Mouse (Mus musculus): ENCODE measurements around the gene Ankmy1. TPM values are rescaled to one million over a fixed set of nuclear protein-coding genes. Genes with fewer than 3 reads are reported as not detected.

Gene Ankmy1
- polyA plus RNA-seq, 1 experiment from 2014 or later = 1.0 TPM

- Histone ChIP-seq H3K4me3 (replicated peaks) (no peak overlapping the region), H3K36me3 (no peaks in the 10 kb centered on the region), H3K27ac (replicated peaks) (no peak overlapping the region), H3K4me1 (no peaks in the 10 kb centered on the region), H3K9ac (no peak overlapping the region), H3K9me3 (replicated peaks) (no peaks in the 10 kb centered on the region), H3K4me2 (replicated peaks) (no peak overlapping the region), H3K27me3 (no peaks in the 10 kb centered on the region)
- ATAC-seq (ENCODE audit: insufficient number of reproducible peaks, low FRiP score, low TSS enrichment, low read depth) = no peak
- WGBS = 63% methylated on average over 2 of the region's 2 CpGs
Measured at GRCm38 (mm10) chr1:92866170-92866569, 36.5 kb downstream of the Ankmy1 start.

DNA sequence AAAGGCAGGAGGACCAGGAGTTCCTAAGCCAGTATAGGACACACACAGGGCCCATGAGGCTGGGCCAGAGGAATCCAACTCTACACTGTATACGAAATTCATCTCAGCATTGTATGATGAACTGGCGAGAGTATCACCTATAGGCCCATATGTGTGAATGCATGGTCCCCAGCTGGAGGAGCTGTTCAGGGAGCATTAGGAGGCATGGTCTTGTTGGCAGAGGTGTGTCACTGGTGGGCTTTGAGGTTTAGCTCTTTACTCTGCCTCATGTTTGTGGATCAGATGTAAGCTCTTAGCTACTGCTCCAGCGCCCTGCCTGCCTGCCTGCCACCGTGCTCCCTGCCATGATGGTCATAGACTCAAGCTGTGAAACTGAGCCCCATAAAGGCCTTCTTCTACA lies 39.4 kb downstream of the Ankmy1 start:
- WGBS = 74% methylated on average over 4 of the region's 4 CpGs
- no peak overlapping the region for H3K9ac ChIP-seq
- no peak overlapping the region for H3K4me3 ChIP-seq (replicated peaks)
- H3K27me3 ChIP-seq = no peaks in the 10 kb centered on the region
- no peak overlapping the region for H3K27ac ChIP-seq (replicated peaks)
- peaks cover 23% of the 10 kb centered on the region for H3K36me3 ChIP-seq
- ATAC-seq (ENCODE audit: insufficient number of reproducible peaks, low FRiP score, low TSS enrichment, low read depth) = no peak
- H3K4me1 ChIP-seq = no peaks in the 10 kb centered on the region
- H3K4me2 ChIP-seq (replicated peaks) = no peak overlapping the region
- H3K9me3 ChIP-seq (replicated peaks) = no peaks in the 10 kb centered on the region

GRCm38 (mm10) chr1:92861503-92861902 lies 41.2 kb downstream of the Ankmy1 start:
- Histone ChIP-seq H3K9me3 (replicated peaks) (no peaks in the 10 kb centered on the region), H3K36me3 (peaks cover 39% of the 10 kb centered on the region), H3K27me3 (no peaks in the 10 kb centered on the region), H3K4me1 (no peaks in the 10 kb centered on the region), H3K4me2 (replicated peaks) (no peak overlapping the region), H3K27ac (replicated peaks) (no peak overlapping the region), H3K4me3 (replicated peaks) (no peak overlapping the region), H3K9ac (no peak overlapping the region)
- 63% methylated on average over 6 of the region's 6 CpGs for WGBS
- ATAC-seq (ENCODE audit: insufficient number of reproducible peaks, low FRiP score, low TSS enrichment, low read depth) = no peak

DNA sequence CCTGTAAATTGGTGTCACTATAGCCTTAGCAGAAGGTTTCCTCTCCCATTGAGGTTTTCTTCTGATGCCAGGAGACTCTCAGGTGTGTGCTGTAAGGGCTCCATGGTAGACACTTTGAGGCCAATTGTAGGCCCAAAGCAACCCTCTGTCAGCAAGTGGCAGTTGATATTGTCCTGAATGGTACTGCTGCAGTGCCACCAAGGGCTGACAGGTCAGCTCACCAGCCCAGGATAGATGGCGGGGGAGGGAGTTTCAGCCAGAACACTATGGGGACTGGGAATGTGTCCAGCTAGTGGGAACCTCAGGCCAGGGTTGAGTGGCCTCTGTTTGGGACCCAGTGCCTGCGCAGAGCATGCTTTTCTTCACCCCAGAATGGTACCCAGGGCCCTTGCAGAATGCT lies 50.3 kb downstream of the Ankmy1 start:
- H3K4me1 ChIP-seq = peaks cover 31% of the 10 kb centered on the region
- no peaks in the 10 kb centered on the region for H3K27me3 ChIP-seq
- H3K9me3 ChIP-seq (replicated peaks) = no peaks in the 10 kb centered on the region
- H3K36me3 ChIP-seq = peaks cover 41% of the 10 kb centered on the region
- no peak overlapping the region for H3K4me2 ChIP-seq (replicated peaks)
- no peak for ATAC-seq (ENCODE audit: insufficient number of reproducible peaks, low FRiP score, low TSS enrichment, low read depth)
- no peak overlapping the region for H3K4me3 ChIP-seq (replicated peaks)
- 86% methylated on average over 2 of the region's 2 CpGs for WGBS
- H3K27ac ChIP-seq (replicated peaks) = no peak overlapping the region
- H3K9ac ChIP-seq = no peak overlapping the region

GRCm38 (mm10) chr1:92849938-92850574 lies 52.6 kb downstream of the Ankmy1 start:
- Histone ChIP-seq H3K4me1 (peaks cover 35% of the 10 kb centered on the region), H3K36me3 (peaks cover 18% of the 10 kb centered on the region), H3K4me3 (replicated peaks) (no peak overlapping the region), H3K4me2 (replicated peaks) (peak overlapping the region; percentile 13; the same call in 1 of the 2 replicates), H3K9ac (0 out of 2 replicates have a peak overlapping the region, but pooled peaks have one; percentile 6), H3K27me3 (no peaks in the 10 kb centered on the region), H3K27ac (replicated peaks) (no peak overlapping the region), H3K9me3 (replicated peaks) (no peaks in the 10 kb centered on the region)
- no peak for ATAC-seq (ENCODE audit: insufficient number of reproducible peaks, low FRiP score, low TSS enrichment, low read depth)
- 48% methylated on average over 13 of the region's 13 CpGs for WGBS

DNA sequence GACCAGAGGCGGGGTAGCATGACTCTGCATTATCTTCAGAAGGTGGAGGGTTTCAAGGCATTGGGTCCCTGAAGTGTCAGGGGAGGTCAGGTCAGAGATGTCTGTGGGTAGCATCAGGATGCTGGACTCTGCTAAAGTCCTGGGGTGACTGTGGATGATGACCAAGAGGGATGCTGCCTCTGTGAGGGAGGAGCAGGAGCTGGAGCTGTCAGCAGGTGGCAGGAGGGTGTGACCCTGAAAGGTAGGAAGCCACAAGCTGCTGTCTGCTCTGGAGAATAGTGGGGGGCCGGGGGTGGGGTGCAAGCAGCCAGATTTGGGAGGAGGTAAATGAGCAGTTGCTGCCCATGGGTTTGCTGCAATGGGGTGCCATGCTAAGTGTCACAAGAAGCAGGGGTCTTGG lies 53.2 kb downstream of the Ankmy1 start:
- H3K4me1 ChIP-seq = peaks cover 35% of the 10 kb centered on the region
- H3K9ac ChIP-seq = no peak overlapping the region
- peak overlapping the region; percentile 13; the same call in 1 of the 2 replicates for H3K4me2 ChIP-seq (replicated peaks)
- H3K27ac ChIP-seq (replicated peaks) = no peak overlapping the region
- no peak overlapping the region for H3K4me3 ChIP-seq (replicated peaks)
- 72% methylated on average over 2 of the region's 2 CpGs for WGBS
- H3K27me3 ChIP-seq = no peaks in the 10 kb centered on the region
- ATAC-seq (ENCODE audit: insufficient number of reproducible peaks, low FRiP score, low TSS enrichment, low read depth) = no peak
- H3K9me3 ChIP-seq (replicated peaks) = no peaks in the 10 kb centered on the region
- peaks cover 12% of the 10 kb centered on the region for H3K36me3 ChIP-seq

- Histone ChIP-seq H3K9me3 (replicated peaks) (no peaks in the 10 kb centered on the region), H3K4me2 (replicated peaks) (peak overlapping the region; percentile 67), H3K4me1 (peaks cover 35% of the 10 kb centered on the region), H3K36me3 (peaks cover 2% of the 10 kb centered on the region; the same call in 1 of the 2 replicates), H3K9ac (no peak overlapping the region), H3K4me3 (replicated peaks) (peak overlapping the region; percentile 39), H3K27me3 (no peaks in the 10 kb centered on the region), H3K27ac (replicated peaks) (no peak overlapping the region)
- peak; percentile 26; the same call in 1 of the 2 replicates for ATAC-seq (ENCODE audit: insufficient number of reproducible peaks, low FRiP score, low TSS enrichment, low read depth)
- WGBS = 12% methylated on average over 37 of the region's 41 CpGs
Measured at GRCm38 (mm10) chr1:92847873-92848839, 54.5 kb downstream of the Ankmy1 start.

DNA sequence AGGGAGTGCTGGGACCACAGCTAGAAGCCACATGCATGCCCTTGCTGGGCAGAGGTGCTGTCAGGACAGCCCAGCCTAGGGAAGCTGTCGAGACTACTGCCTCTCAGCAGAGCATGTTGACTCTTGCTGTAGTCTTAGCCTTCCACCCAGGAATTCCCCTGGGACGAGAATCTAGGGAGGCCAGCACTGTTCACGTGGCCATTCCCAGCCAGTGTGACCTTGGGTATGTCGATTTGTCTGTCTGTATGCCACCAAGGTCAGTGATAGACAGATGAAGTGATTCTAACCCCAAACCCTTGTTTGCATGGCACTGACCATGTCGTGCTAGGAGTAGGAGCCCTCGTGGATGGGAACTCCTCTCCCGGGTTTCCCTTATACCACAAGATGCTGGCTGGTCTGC lies 56.8 kb downstream of the Ankmy1 start:
- Histone ChIP-seq H3K27ac (replicated peaks) (no peak overlapping the region), H3K4me1 (peaks cover 35% of the 10 kb centered on the region), H3K9ac (no peak overlapping the region), H3K27me3 (no peaks in the 10 kb centered on the region), H3K36me3 (no peaks in the 10 kb centered on the region), H3K9me3 (replicated peaks) (no peaks in the 10 kb centered on the region), H3K4me3 (replicated peaks) (no peak overlapping the region), H3K4me2 (replicated peaks) (no peak overlapping the region)
- WGBS = 70% methylated on average over 7 of the region's 7 CpGs
- ATAC-seq (ENCODE audit: insufficient number of reproducible peaks, low FRiP score, low TSS enrichment, low read depth) = no peak

DNA sequence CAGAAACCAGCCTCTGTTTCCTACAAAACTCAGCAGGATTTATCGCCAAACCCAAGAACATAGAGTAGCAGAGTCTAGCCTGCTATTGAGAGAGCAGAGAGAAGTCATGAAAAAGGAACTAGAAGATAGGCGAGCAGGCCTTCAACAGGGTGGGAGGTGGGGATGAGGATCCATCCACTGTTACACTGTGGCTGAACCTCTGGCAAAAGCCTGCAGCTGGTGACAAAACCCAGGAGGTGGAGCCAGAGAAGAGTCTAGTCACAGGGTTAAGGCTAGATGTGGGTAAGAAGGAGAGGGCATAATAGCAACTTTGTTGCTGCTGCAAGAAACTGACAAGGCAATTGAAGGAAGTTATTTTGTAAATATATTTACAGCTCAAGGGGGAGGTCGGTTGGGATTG lies 61.3 kb downstream of the Ankmy1 start:
- Histone ChIP-seq H3K36me3 (no peaks in the 10 kb centered on the region), H3K4me2 (replicated peaks) (no peak overlapping the region), H3K9ac (no peak overlapping the region), H3K27ac (replicated peaks) (no peak overlapping the region), H3K9me3 (replicated peaks) (no peaks in the 10 kb centered on the region), H3K4me1 (peaks cover 18% of the 10 kb centered on the region), H3K4me3 (replicated peaks) (no peak overlapping the region), H3K27me3 (no peaks in the 10 kb centered on the region)
- ATAC-seq (ENCODE audit: insufficient number of reproducible peaks, low FRiP score, low TSS enrichment, low read depth) = no peak
- WGBS = 67% methylated on average over 3 of the region's 3 CpGs

GRCm38 (mm10) chr1:92840231-92840890 lies 62.3 kb downstream of the Ankmy1 start:
- Histone ChIP-seq H3K36me3 (no peaks in the 10 kb centered on the region), H3K4me3 (replicated peaks) (no peak overlapping the region), H3K9ac (no peak overlapping the region), H3K9me3 (replicated peaks) (no peaks in the 10 kb centered on the region), H3K4me2 (replicated peaks) (no peak overlapping the region), H3K4me1 (peaks cover 14% of the 10 kb centered on the region), H3K27ac (replicated peaks) (no peak overlapping the region), H3K27me3 (no peaks in the 10 kb centered on the region)
- WGBS = 77% methylated on average over 8 of the region's 8 CpGs
- ATAC-seq (ENCODE audit: insufficient number of reproducible peaks, low FRiP score, low TSS enrichment, low read depth) = no peak

DNA sequence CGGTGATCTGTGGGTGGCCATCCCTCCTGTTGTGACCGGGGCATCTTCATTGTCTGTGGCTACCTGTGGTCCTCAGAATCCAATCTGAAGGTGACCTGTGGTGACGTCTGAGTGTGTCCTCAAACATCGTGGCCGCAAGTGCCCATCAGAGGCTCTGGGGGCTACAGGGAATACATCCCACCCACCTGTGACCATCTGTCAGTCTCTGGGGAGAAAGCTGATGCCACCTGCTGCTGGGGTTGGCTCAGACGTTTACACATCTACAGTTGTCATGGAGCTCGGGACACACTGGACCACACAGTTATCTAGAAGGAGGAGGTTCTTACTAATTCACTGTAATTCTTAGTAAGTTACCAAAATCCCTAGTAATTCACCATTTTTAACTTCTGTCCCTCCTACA lies 63.5 kb downstream of the Ankmy1 start:
- Histone ChIP-seq H3K27me3 (no peaks in the 10 kb centered on the region), H3K4me2 (replicated peaks) (no peak overlapping the region), H3K4me1 (peaks cover 16% of the 10 kb centered on the region), H3K9ac (no peak overlapping the region), H3K27ac (replicated peaks) (no peak overlapping the region), H3K4me3 (replicated peaks) (no peak overlapping the region), H3K9me3 (replicated peaks) (no peaks in the 10 kb centered on the region), H3K36me3 (no peaks in the 10 kb centered on the region)
- 73% methylated on average over 7 of the region's 7 CpGs for WGBS
- no peak for ATAC-seq (ENCODE audit: insufficient number of reproducible peaks, low FRiP score, low TSS enrichment, low read depth)

Data from embryonic facial prominence, embryonic 15.5 days (tissue).